Comparison of ENCODE assay signal across 24 mouse cellular contexts in the genomic region with DNA sequence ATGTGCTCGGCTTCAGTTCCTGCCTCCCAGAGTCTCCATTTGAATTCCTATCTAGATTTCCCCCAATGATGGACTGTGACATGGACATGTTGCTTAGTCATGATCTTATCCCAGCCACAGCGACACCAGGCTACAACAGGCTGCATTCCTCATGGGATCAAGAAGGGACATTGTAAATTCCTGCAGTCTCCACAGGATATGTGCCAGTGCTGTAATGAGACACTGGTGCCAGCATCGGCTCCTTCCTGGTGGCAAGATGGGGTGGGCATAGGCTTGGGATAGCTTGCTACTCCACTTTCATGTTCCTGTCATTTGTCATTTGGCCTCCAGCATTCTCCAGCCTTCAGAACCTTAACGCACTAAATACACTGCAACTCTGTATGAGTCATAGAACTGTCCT.
A peak's percentile ranks its signal among the peaks of the same experiment; 100 is the strongest.
DNase-seq lines count a peak whose midpoint lies in the region; ATAC-seq and TF ChIP-seq lines count a peak whose summit lies in the region.
"Had no signal": no experiment of that assay in that cellular context is flagged by ENCODE, and none has a peak within 500 bp of the region (broad histone marks: within the 10 kb centered on the region; RNA-seq: fewer than 3 reads in every experiment).

No protein-coding gene starts in this region.

- H3K27me3 ChIP-seq in heart, postnatal 0 days (ENCODE audit: control insufficient read depth, insufficient read depth, low read length): no peaks in the 10 kb centered on the region
- H3K27me3 ChIP-seq in lung, postnatal 0 days (replicated peaks; ENCODE audit: insufficient read depth, low read length): no peaks in the 10 kb centered on the region
- H3K27me3 ChIP-seq in forebrain, embryonic 11.5 days (ENCODE audit: control insufficient read depth, insufficient read depth, low read length): no peaks in the 10 kb centered on the region
- H3K27me3 ChIP-seq: forebrain, embryonic 12.5 days; hindbrain, embryonic 13.5 days; liver, embryonic 15.5 days; midbrain, embryonic 13.5 days had no signal

- H3K9ac ChIP-seq in heart, postnatal 0 days (replicated peaks; ENCODE audit: low read depth, low read length): no peak overlapping the region
- no peak overlapping the region for H3K9ac ChIP-seq in lung, postnatal 0 days (replicated peaks; ENCODE audit: low read depth)
- H3K9ac ChIP-seq in forebrain, embryonic 11.5 days (ENCODE audit: low read length): no peak overlapping the region
- H3K9ac ChIP-seq: forebrain, embryonic 12.5 days; forebrain, postnatal 0 days; heart, embryonic 13.5 days; hindbrain, embryonic 13.5 days; liver, embryonic 15.5 days; lung, embryonic 14.5 days; midbrain, embryonic 13.5 days had no signal

- H3K9me3 ChIP-seq in heart, postnatal 0 days (replicated peaks; ENCODE audit: control insufficient read depth, low read length): no peaks in the 10 kb centered on the region
- H3K9me3 ChIP-seq in lung, postnatal 0 days (ENCODE audit: low read length): no peaks in the 10 kb centered on the region
- no peaks in the 10 kb centered on the region for H3K9me3 ChIP-seq in forebrain, embryonic 11.5 days (ENCODE audit: control insufficient read depth, low read length)
- H3K9me3 ChIP-seq: forebrain, embryonic 12.5 days; G1E; heart, embryonic 13.5 days; hindbrain, embryonic 13.5 days; liver, embryonic 15.5 days; midbrain, embryonic 13.5 days had no signal

- 44% methylated on average over 4 of the region's 4 CpGs for WGBS in heart, postnatal 0 days
- WGBS in lung, postnatal 0 days: 62% methylated on average over 4 of the region's 4 CpGs
- WGBS in forebrain, embryonic 11.5 days: 85% methylated on average over 4 of the region's 4 CpGs

- peak; percentile 27 for DNase-seq in heart, postnatal 0 days (ENCODE audit: low spot score)
- DNase-seq in heart, postnatal 10 days: no peak
- DNase-seq in lung, postnatal 0 days (ENCODE audit: low spot score): peak; percentile 14
- no peak for DNase-seq in lung, postnatal 14 days
- DNase-seq in Muller cell, postnatal 12 days (ENCODE audit: inconsistent ontology term): peak; percentile 70
- DNase-seq in testis, postnatal 14 days (ENCODE audit: low spot score): no peak
- no peak for DNase-seq in forebrain, embryonic 11.5 days (ENCODE audit: low spot score)
- DNase-seq: cerebellum, adult 9-11 months; forebrain, postnatal 0 days; kidney, adult 8-10 months; kidney, postnatal 4 days; layer of hippocampus, postnatal 36 days; left cerebral cortex, postnatal 4 days; lung, embryonic 14.5 days; lung, postnatal 36 days; thymus, postnatal 4 days had no signal

- H3K36me3 ChIP-seq in heart, postnatal 0 days (replicated peaks; ENCODE audit: control insufficient read depth, insufficient read depth, low read length): no peaks in the 10 kb centered on the region
- no peaks in the 10 kb centered on the region for H3K36me3 ChIP-seq in lung, postnatal 0 days (ENCODE audit: insufficient read depth, low read length)
- no peaks in the 10 kb centered on the region for H3K36me3 ChIP-seq in forebrain, embryonic 11.5 days (ENCODE audit: control insufficient read depth, insufficient read depth, low read length)
- H3K36me3 ChIP-seq: forebrain, embryonic 12.5 days; G1E; liver, embryonic 15.5 days; midbrain, embryonic 13.5 days had no signal

- intact Hi-C loops in heart, postnatal 10 days (cut with DNase I): loop anchor here (10.0 kb wide), 1 partner anchor 278 kb away; no protein-coding TSS in a partner anchor

- H3K4me1 ChIP-seq in heart, postnatal 0 days (ENCODE audit: control insufficient read depth, insufficient read depth): 0 out of 2 replicates have a peak, but pooled peaks cover 17% of the 10 kb centered on the region
- no peaks in the 10 kb centered on the region for H3K4me1 ChIP-seq in lung, postnatal 0 days (ENCODE audit: insufficient read depth, low read depth, low read length)
- H3K4me1 ChIP-seq in forebrain, embryonic 11.5 days (replicated peaks; ENCODE audit: control insufficient read depth, insufficient read depth, low read length): no peaks in the 10 kb centered on the region
- H3K4me1 ChIP-seq: forebrain, embryonic 12.5 days; hindbrain, embryonic 13.5 days; liver, embryonic 15.5 days; midbrain, embryonic 13.5 days had no signal

- no peak for TF ChIP-seq EP300 in heart, postnatal 0 days (IDR thresholded peaks at IDR 0.05; ENCODE audit: low read depth)
- no peak for TF ChIP-seq EP300 in lung, postnatal 0 days (IDR thresholded peaks at IDR 0.05)

- TF ChIP-seq CTCF in heart, postnatal 0 days (IDR thresholded peaks at IDR 0.05; ENCODE audit: low read depth): 0 out of 2 replicates have a peak, but pooled peaks have one; percentile 6
- TF ChIP-seq CTCF in lung, postnatal 0 days (IDR thresholded peaks at IDR 0.05): no peak

- no peak; the same call in 1 of the 2 replicates for ATAC-seq in heart, postnatal 0 days (ENCODE audit: insufficient read depth, low read depth)
- ATAC-seq in lung, postnatal 0 days: peak; percentile 21
- ATAC-seq in forebrain, embryonic 11.5 days (replicated peaks; ENCODE audit: low FRiP score): no peak
- ATAC-seq: forebrain, postnatal 0 days; midbrain, embryonic 13.5 days had no signal

- H3K4me2 ChIP-seq in heart, postnatal 0 days (ENCODE audit: low read depth, low read length): no peak overlapping the region
- no peak overlapping the region for H3K4me2 ChIP-seq in lung, postnatal 0 days (replicated peaks; ENCODE audit: low read depth, low read length)
- H3K4me2 ChIP-seq in forebrain, embryonic 11.5 days (ENCODE audit: low read depth, low read length, severe bottlenecking): no peak overlapping the region
- H3K4me2 ChIP-seq: forebrain, embryonic 12.5 days; heart, embryonic 13.5 days; hindbrain, embryonic 13.5 days; liver, embryonic 15.5 days; lung, embryonic 14.5 days; midbrain, embryonic 13.5 days had no signal

- H3K27ac ChIP-seq in heart, postnatal 0 days (ENCODE audit: low read depth): peak overlapping the region; percentile 6; the same call in 1 of the 2 replicates
- H3K27ac ChIP-seq in lung, postnatal 0 days (ENCODE audit: low read length): no peak overlapping the region
- no peak overlapping the region for H3K27ac ChIP-seq in forebrain, embryonic 11.5 days (ENCODE audit: low read depth, low read length)
- H3K27ac ChIP-seq: forebrain, embryonic 12.5 days; heart, embryonic 13.5 days; hindbrain, embryonic 13.5 days; kidney, postnatal 0 days; liver, embryonic 15.5 days; midbrain, embryonic 13.5 days had no signal

- H3K4me3 ChIP-seq in heart, postnatal 0 days (ENCODE audit: low read depth, low read length): no peak overlapping the region
- H3K4me3 ChIP-seq in lung, postnatal 0 days (ENCODE audit: low read depth, low read length): no peak overlapping the region
- H3K4me3 ChIP-seq in forebrain, embryonic 11.5 days (ENCODE audit: low read depth, low read length): no peak overlapping the region
- H3K4me3 ChIP-seq: erythroblast, embryonic 14.5 days; forebrain, embryonic 12.5 days; heart, embryonic 13.5 days; hindbrain, embryonic 13.5 days; liver, embryonic 15.5 days; midbrain, embryonic 13.5 days had no signal

Comparison
In these comparisons a context has a peak if more than half of its experiments do, and no peak if none do; other contexts are left out.
1. DNase-seq: peak in heart, postnatal 0 days (single experiment), lung, postnatal 0 days (single experiment) and Muller cell, postnatal 12 days (single experiment); none in heart, postnatal 10 days (0 of 2), lung, postnatal 14 days (single experiment), testis, postnatal 14 days (single experiment) and forebrain, embryonic 11.5 days (single experiment).